Comparison of ENCODE assay signal across 13 mouse cellular contexts in genomic region chr2:75891981-75892380, GRCm38 (mm10). TPM values are rescaled to one million over a fixed set of nuclear protein-coding genes. Genes with fewer than 3 reads are reported as not detected.
DNase-seq lines count a peak whose midpoint lies in the region; ATAC-seq and TF ChIP-seq lines count a peak whose summit lies in the region.
"Had no signal": no experiment of that assay in that cellular context is flagged by ENCODE, and none has a peak within 500 bp of the region (broad histone marks: within the 10 kb centered on the region; RNA-seq: fewer than 3 reads in every experiment).

No protein-coding gene starts in this region.

- TF ChIP-seq RAD21 in CH12.LX (IDR thresholded peaks at IDR 0.05; ENCODE audit: low read depth, low read length), result no peak

- H3K79me2 ChIP-seq in CH12.LX (replicated peaks; ENCODE audit: control insufficient read depth, extremely low read depth, insufficient read depth, poor library complexity, severe bottlenecking), result no peaks in the 10 kb centered on the region

- no peak overlapping the region for H3K4me3 ChIP-seq in lung, adult 2 months (replicated peaks; ENCODE audit: extremely low read depth, low read depth, low read length)
- no peak overlapping the region for H3K4me3 ChIP-seq in CH12.LX (replicated peaks in 1 of 3; ENCODE audit: low read depth in 2 of 3, low read length in 2 of 3, poor library complexity in 1 of 3)
- no peak overlapping the region for H3K4me3 ChIP-seq in embryonic facial prominence, embryonic 11.5 days (ENCODE audit: low read depth, low read length)
- H3K4me3 ChIP-seq in heart, embryonic 12.5 days, result no peak overlapping the region
- H3K4me3 ChIP-seq: forebrain, embryonic 13.5 days; neural tube, embryonic 13.5 days; stomach, embryonic 15.5 days had no signal

- H3K36me3 ChIP-seq in CH12.LX (replicated peaks in 1 of 2; ENCODE audit: control insufficient read depth in 1 of 2, insufficient read depth in 1 of 2, low read length in 1 of 2), result peaks cover 16 to 43% of the 10 kb centered on the region in 2 experiments
- H3K36me3 ChIP-seq in embryonic facial prominence, embryonic 11.5 days (replicated peaks; ENCODE audit: control insufficient read depth, insufficient read depth, low read depth, low read length), result no peaks in the 10 kb centered on the region
- peaks cover 9% of the 10 kb centered on the region for H3K36me3 ChIP-seq in heart, embryonic 12.5 days

- dilution Hi-C loops in CH12.LX (cut with MboI; ENCODE audit: extremely low pct_ligation_motif_present, extremely low pct_unique_long_range_greater_than_20kb, low sequenced_read_pairs), result no loop called here

- 72% methylated on average over 4 of the region's 4 CpGs for whole genome bisulfite sequencing in lung, adult 2 months
- 57% methylated on average over 4 of the region's 4 CpGs for WGBS in embryonic facial prominence, embryonic 11.5 days
- 82% methylated on average over 4 of the region's 4 CpGs for WGBS in heart, embryonic 12.5 days

- ATAC-seq in embryonic facial prominence, embryonic 11.5 days (replicated peaks; ENCODE audit: insufficient number of reproducible peaks, low FRiP score, low TSS enrichment, low read depth), result no peak
- no peak for ATAC-seq in heart, embryonic 12.5 days (ENCODE audit: insufficient number of reproducible peaks, low FRiP score)
- ATAC-seq: forebrain, embryonic 13.5 days; intestine, postnatal 0 days had no signal

- no peaks in the 10 kb centered on the region for H3K9me3 ChIP-seq in CH12.LX (replicated peaks; ENCODE audit: low read length)
- no peaks in the 10 kb centered on the region for H3K9me3 ChIP-seq in embryonic facial prominence, embryonic 11.5 days (replicated peaks; ENCODE audit: control insufficient read depth, low read length)
- H3K9me3 ChIP-seq in heart, embryonic 12.5 days (replicated peaks), result no peaks in the 10 kb centered on the region
- H3K9me3 ChIP-seq: forebrain, embryonic 13.5 days; neural tube, embryonic 13.5 days; stomach, embryonic 15.5 days had no signal

- TF ChIP-seq POLR2A in lung, adult 2 months (IDR thresholded peaks at IDR 0.05; ENCODE audit: borderline replicate concordance, extremely low read depth, low read depth, low read length), result no peak
- no peak for TF ChIP-seq POLR2A in CH12.LX (IDR thresholded peaks at IDR 0.05; ENCODE audit: low read depth, low read length)

- no peak overlapping the region for H3K9ac ChIP-seq in CH12.LX (ENCODE audit: insufficient read depth, low read depth)
- H3K9ac ChIP-seq in embryonic facial prominence, embryonic 11.5 days (replicated peaks; ENCODE audit: low read length), result no peak overlapping the region
- no peak overlapping the region for H3K9ac ChIP-seq in heart, embryonic 12.5 days
- H3K9ac ChIP-seq: forebrain, embryonic 13.5 days; liver, embryonic 14.5 days; neural tube, embryonic 13.5 days; stomach, embryonic 15.5 days had no signal

- no peaks in the 10 kb centered on the region for H3K4me1 ChIP-seq in lung, adult 2 months (ENCODE audit: control insufficient read depth, insufficient read depth, low read length)
- peaks cover 0 to 11% of the 10 kb centered on the region in 2 experiments; a peak in 1 of 4 replicates for H3K4me1 ChIP-seq in CH12.LX (ENCODE audit: control insufficient read depth in 1 of 2, insufficient read depth in 2 of 2)
- H3K4me1 ChIP-seq in embryonic facial prominence, embryonic 11.5 days (ENCODE audit: control insufficient read depth, insufficient read depth, low read length), result no peaks in the 10 kb centered on the region
- no peaks in the 10 kb centered on the region for H3K4me1 ChIP-seq in heart, embryonic 12.5 days (replicated peaks)
- H3K4me1 ChIP-seq: forebrain, embryonic 13.5 days; neural tube, embryonic 13.5 days; stomach, embryonic 15.5 days had no signal

- H3K27me3 ChIP-seq in CH12.LX (replicated peaks), result no peaks in the 10 kb centered on the region
- no peaks in the 10 kb centered on the region for H3K27me3 ChIP-seq in embryonic facial prominence, embryonic 11.5 days (ENCODE audit: control insufficient read depth, insufficient read depth, low read length)
- no peaks in the 10 kb centered on the region for H3K27me3 ChIP-seq in heart, embryonic 12.5 days (replicated peaks)
- H3K27me3 ChIP-seq: forebrain, embryonic 13.5 days; neural tube, embryonic 13.5 days; stomach, embryonic 15.5 days had no signal

- no peak overlapping the region for H3K4me2 ChIP-seq in CH12.LX (ENCODE audit: insufficient read depth, low read depth, poor library complexity, severe bottlenecking)
- H3K4me2 ChIP-seq in embryonic facial prominence, embryonic 11.5 days (ENCODE audit: low read depth, low read length), result no peak overlapping the region
- H3K4me2 ChIP-seq in heart, embryonic 12.5 days, result no peak overlapping the region
- H3K4me2 ChIP-seq: forebrain, embryonic 13.5 days; neural tube, embryonic 13.5 days; stomach, embryonic 15.5 days had no signal

- peak; percentile 36 for DNase-seq in lung, postnatal 25 days (ENCODE audit: low spot score)
- no peak for DNase-seq in lung, adult 2 months
- peak; percentile 46 for DNase-seq in CH12.LX (ENCODE audit: extremely low read depth)
- DNase-seq in embryonic facial prominence, embryonic 11.5 days (ENCODE audit: low spot score), result peak; percentile 56
- DNase-seq in naive thymus-derived CD4-positive, alpha-beta T cell, adult 2 months (ENCODE audit: low read depth), result peak; percentile 70
- no peak for DNase-seq in spleen, postnatal 14 days (ENCODE audit: low spot score in 2 of 2)
- DNase-seq in cerebellum, adult 8-10 months, result no peak

- no peak for TF ChIP-seq CTCF in lung, adult 2 months (IDR thresholded peaks at IDR 0.05; ENCODE audit: insufficient read depth, low read length)
- no peak for TF ChIP-seq CTCF in CH12.LX (conservative IDR thresholded peaks at IDR 0.05 in 1 of 2, IDR thresholded peaks at IDR 0.05 in 1 of 2; ENCODE audit: low read depth in 2 of 2, low read length in 2 of 2)

- TF ChIP-seq EP300 in CH12.LX (IDR thresholded peaks at IDR 0.05; ENCODE audit: low read length), result no peak

- in situ Hi-C loops in CH12.LX (cut with MboI; ENCODE audit: low pct_ligation_motif_present, low pct_unique_long_range_greater_than_20kb, low sequenced_read_pairs), result no loop called here

- H3K27ac ChIP-seq in CH12.LX (ENCODE audit: insufficient read depth, low read depth), result no peak overlapping the region
- no peak overlapping the region for H3K27ac ChIP-seq in embryonic facial prominence, embryonic 11.5 days (replicated peaks; ENCODE audit: low read depth, low read length)
- no peak overlapping the region for H3K27ac ChIP-seq in heart, embryonic 12.5 days (ENCODE audit: poor library complexity, severe bottlenecking)
- H3K27ac ChIP-seq: forebrain, embryonic 13.5 days; liver, embryonic 14.5 days; neural tube, embryonic 13.5 days; stomach, embryonic 15.5 days had no signal

TF ChIP-seq in CH12.LX, 34 proteins besides CTCF, POLR2A, EP300 and RAD21:
- TF ChIP-seq RCOR1 (conservative IDR thresholded peaks at IDR 0.05; ENCODE audit: low read depth, low read length), result no peak
- no peak for TF ChIP-seq ETS1 (conservative IDR thresholded peaks at IDR 0.05; ENCODE audit: low read depth, low read length)
- no peak for TF ChIP-seq USF2 (conservative IDR thresholded peaks at IDR 0.05; ENCODE audit: low read depth, low read length)

RNA-seq across cellular contexts. Expression of gene Ttc30b, which starts 46.4 kb away (rescaled TPM):
- polyA plus RNA-seq in lung, adult 2 months (2012; rRNA removed), result 15.7 and 17.5 TPM in 2 replicates
- total RNA-seq in CH12.LX (2012; rRNA removed) (0.59 and 0.80 TPM in 2 replicates), CH12.LX (2014; rRNA removed) (2.6 and 3.1 TPM in 2 replicates)
- polyA plus RNA-seq in CH12.LX (2012; ENCODE audit: insufficient read length, low read depth), result 1.2 and 1.5 TPM in 2 replicates
- 8.0 and 9.0 TPM in 2 replicates for polyA plus RNA-seq in embryonic facial prominence, embryonic 11.5 days (2014; fragmentation: Nextera tagmentation; extraction: Ambion mirVana)
- 9.7 and 10.7 TPM in 2 replicates for polyA plus RNA-seq in heart, embryonic 12.5 days (2016; fragmentation: Nextera tagmentation; extraction: Ambion mirVana)

Comparison
In these comparisons a context has a peak if more than half of its experiments do, and no peak if none do; other contexts are left out.
1. DNase-seq: peak in lung, postnatal 25 days (single experiment), CH12.LX (single experiment), embryonic facial prominence, embryonic 11.5 days (single experiment) and naive thymus-derived CD4-positive, alpha-beta T cell, adult 2 months (single experiment); none in lung, adult 2 months (single experiment), spleen, postnatal 14 days (0 of 2) and cerebellum, adult 8-10 months (single experiment).